Comparison of ENCODE assay signal across 8 mouse cellular contexts in genomic region chr1:53784721-53785418, GRCm38 (mm10). TPM values are rescaled to one million over a fixed set of nuclear protein-coding genes. Genes with fewer than 3 reads are reported as not detected.
DNase-seq lines count a peak whose midpoint lies in the region; ATAC-seq and TF ChIP-seq lines count a peak whose summit lies in the region.

TSS of gene Stk17b (minus strand) at chr1:53785224.

- peak; percentile 93 for DNase-seq in 3134 (ENCODE audit: extremely low read depth, insufficient read length, low spot score)
- DNase-seq in adrenal gland, postnatal 25 days = peak; percentile 94
- DNase-seq in heart, adult 18-20 months = peak; percentile 92 to 95
- peak; percentile 96 for DNase-seq in kidney, adult 2 months
- DNase-seq in limb, embryonic 14.5 days (ENCODE audit: low spot score) = peak; percentile 91
- DNase-seq in midbrain, postnatal 0 days (ENCODE audit: low spot score) = peak; percentile 89
- DNase-seq in spleen, postnatal 14 days (ENCODE audit: low spot score in 2 of 2) = peak; percentile 89 to 90

- peak within 1 kb of the TSS; percentile 77 for H3K9ac ChIP-seq in embryonic facial prominence, embryonic 12.5 days
- H3K9ac ChIP-seq in limb, embryonic 14.5 days (ENCODE audit: low read depth, low read length, severe bottlenecking) = peak within 1 kb of the TSS; percentile 81
- peak within 1 kb of the TSS; percentile 57 for H3K9ac ChIP-seq in midbrain, postnatal 0 days (replicated peaks; ENCODE audit: low read length, poor library complexity, severe bottlenecking)

- H3K27me3 ChIP-seq in embryonic facial prominence, embryonic 12.5 days = no peaks in the 10 kb centered on the region
- no peaks in the 10 kb centered on the region for H3K27me3 ChIP-seq in kidney, adult 2 months (replicated peaks; ENCODE audit: control insufficient read depth, insufficient read depth, low read length)
- no peaks in the 10 kb centered on the region for H3K27me3 ChIP-seq in limb, embryonic 14.5 days (ENCODE audit: control insufficient read depth, insufficient read depth, low read length)
- no peaks in the 10 kb centered on the region for H3K27me3 ChIP-seq in midbrain, postnatal 0 days (ENCODE audit: insufficient read depth, low read length)

- TF ChIP-seq POLR2A in kidney, adult 2 months (IDR thresholded peaks at IDR 0.05; ENCODE audit: low read depth, low read length) = peak; percentile 71
- peak; percentile 32; the same call in 1 of the 2 replicates for TF ChIP-seq POLR2A in limb, embryonic 14.5 days (IDR thresholded peaks at IDR 0.05; ENCODE audit: borderline replicate concordance, extremely low read depth, insufficient read depth, insufficient read length)

- peak within 1 kb of the TSS; percentile 81 for H3K4me2 ChIP-seq in embryonic facial prominence, embryonic 12.5 days (replicated peaks)
- peak within 1 kb of the TSS; percentile 68 for H3K4me2 ChIP-seq in limb, embryonic 14.5 days (replicated peaks; ENCODE audit: low read depth, low read length, severe bottlenecking)
- peak within 1 kb of the TSS; percentile 87 for H3K4me2 ChIP-seq in midbrain, postnatal 0 days (ENCODE audit: low read depth, low read length, poor library complexity, severe bottlenecking)

- no peaks in the 10 kb centered on the region for H3K9me3 ChIP-seq in embryonic facial prominence, embryonic 12.5 days
- H3K9me3 ChIP-seq in limb, embryonic 14.5 days (ENCODE audit: control insufficient read depth, low read length) = no peaks in the 10 kb centered on the region
- H3K9me3 ChIP-seq in midbrain, postnatal 0 days (ENCODE audit: low read length) = no peaks in the 10 kb centered on the region

- peak; percentile 98 for ATAC-seq in embryonic facial prominence, embryonic 12.5 days (ENCODE audit: insufficient number of reproducible peaks, insufficient read depth, low FRiP score, low TSS enrichment)
- ATAC-seq in limb, embryonic 14.5 days (ENCODE audit: low FRiP score, low read depth) = peak; percentile 98
- ATAC-seq in midbrain, postnatal 0 days (ENCODE audit: low FRiP score) = peak; percentile 95

- under 1% methylated on average over 81 of the region's 81 CpGs for WGBS in embryonic facial prominence, embryonic 12.5 days
- WGBS in kidney, adult 2 months = under 1% methylated on average over 77 of the region's 81 CpGs
- WGBS in limb, embryonic 14.5 days = 2% methylated on average over 45 of the region's 81 CpGs
- under 1% methylated on average over 66 of the region's 81 CpGs for WGBS in midbrain, postnatal 0 days

- H3K4me1 ChIP-seq in embryonic facial prominence, embryonic 12.5 days = no peaks in the 10 kb centered on the region
- no peaks in the 10 kb centered on the region for H3K4me1 ChIP-seq in kidney, adult 2 months (ENCODE audit: control insufficient read depth, insufficient read depth, low read length)
- H3K4me1 ChIP-seq in limb, embryonic 14.5 days (ENCODE audit: control insufficient read depth, insufficient read depth, low read length) = no peaks in the 10 kb centered on the region; the same call in 1 of the 2 replicates
- H3K4me1 ChIP-seq in midbrain, postnatal 0 days (ENCODE audit: insufficient read depth, low read length) = no peaks in the 10 kb centered on the region

- peak within 1 kb of the TSS; percentile 83 for H3K27ac ChIP-seq in embryonic facial prominence, embryonic 12.5 days
- peak within 1 kb of the TSS; percentile 34 for H3K27ac ChIP-seq in kidney, adult 2 months (ENCODE audit: insufficient read depth, low read depth, low read length)
- H3K27ac ChIP-seq in limb, embryonic 14.5 days (replicated peaks; ENCODE audit: low read depth, low read length) = peak within 1 kb of the TSS; percentile 71
- no peak within 1 kb of the TSS for H3K27ac ChIP-seq in midbrain, postnatal 0 days (ENCODE audit: low read depth, low read length)

- no peak for TF ChIP-seq CTCF in kidney, adult 2 months (conservative IDR thresholded peaks at IDR 0.05; ENCODE audit: insufficient read depth, insufficient read length, low read depth, low read length)
- TF ChIP-seq CTCF in midbrain, postnatal 0 days (IDR thresholded peaks at IDR 0.05) = no peak

- no peaks in the 10 kb centered on the region for H3K36me3 ChIP-seq in embryonic facial prominence, embryonic 12.5 days
- H3K36me3 ChIP-seq in kidney, adult 2 months (ENCODE audit: control insufficient read depth, insufficient read depth, low read length) = no peaks in the 10 kb centered on the region
- H3K36me3 ChIP-seq in limb, embryonic 14.5 days (ENCODE audit: control insufficient read depth, insufficient read depth, low read length) = no peaks in the 10 kb centered on the region
- no peaks in the 10 kb centered on the region for H3K36me3 ChIP-seq in midbrain, postnatal 0 days (ENCODE audit: insufficient read depth, low read length)

- peak within 1 kb of the TSS; percentile 90 for H3K4me3 ChIP-seq in embryonic facial prominence, embryonic 12.5 days
- peak within 1 kb of the TSS; percentile 80 for H3K4me3 ChIP-seq in kidney, adult 2 months (ENCODE audit: insufficient read depth, low read depth, low read length)
- peak within 1 kb of the TSS; percentile 89 for H3K4me3 ChIP-seq in limb, embryonic 14.5 days (replicated peaks; ENCODE audit: low read length)
- H3K4me3 ChIP-seq in midbrain, postnatal 0 days (ENCODE audit: low read depth, low read length) = peak within 1 kb of the TSS; percentile 71

RNA-seq across cellular contexts. Expression of gene Stk17b, which starts in this region (rescaled TPM):
- 7.1 and 13.0 TPM in 2 replicates for total RNA-seq in adrenal gland, postnatal 25 days (2021)
- polyA plus RNA-seq in embryonic facial prominence, embryonic 12.5 days (2016; fragmentation: Nextera tagmentation; extraction: Ambion mirVana) = 9.6 and 10.8 TPM in 2 replicates
- total RNA-seq in heart, adult 18-20 months (2021) = 10 to 100 TPM; 12.5 to 17.3 TPM
- 1.8 and 4.1 TPM in 2 replicates for polyA plus RNA-seq in kidney, adult 2 months (2012; rRNA removed)
- polyA plus RNA-seq in limb, embryonic 14.5 days (2012; rRNA removed) = 6.2 and 6.4 TPM in 2 replicates
- 14.7 and 15.0 TPM in 2 replicates for polyA plus RNA-seq in limb, embryonic 14.5 days (2014; fragmentation: Nextera tagmentation; extraction: Ambion mirVana)
- 3.7 and 5.3 TPM in 2 replicates for total RNA-seq in midbrain, postnatal 0 days (2014; rRNA removed)
- 3.2 and 3.7 TPM in 2 replicates for polyA plus RNA-seq in midbrain, postnatal 0 days (2015; fragmentation: Nextera tagmentation; extraction: Ambion mirVana)
